Mouse (Mus musculus) thymus, adult 2 months (tissue): Measurements from ENCODE around the gene Rita1. TPM values are rescaled to one million over a fixed set of nuclear protein-coding genes. Genes with fewer than 3 reads are reported as not detected.

Experiments used
- DNase-seq: peaks from one replicate; pipeline ENCODE4 v3.0.0; 2021
- H3K27ac ChIP-seq: fragments of 200-500 bp; 2 replicates; pipeline ENCODE4 v1.5.1; 2012; ENCODE audit warnings: low read length, control low read depth; ENCODE audit not compliant: control insufficient read depth, insufficient read depth
- H3K27me3 ChIP-seq: fragments of 200-500 bp; 2 replicates; pipeline ENCODE4 v1.6.1; 2012; ENCODE audit warnings: mild to moderate bottlenecking, low read length, moderate library complexity, mixed read lengths; ENCODE audit not compliant: control insufficient read depth, insufficient read depth
- H3K36me3 ChIP-seq: fragments of 200-500 bp; 2 replicates; pipeline ENCODE4 v1.6.1; 2012; ENCODE audit warnings: mild to moderate bottlenecking, low read length, moderate library complexity; ENCODE audit not compliant: control insufficient read depth, insufficient read depth
- H3K4me1 ChIP-seq: fragments of 200-500 bp; replicated peaks from 2 replicates; pipeline ENCODE4 v1.6.1; 2012; ENCODE audit warnings: low read length; ENCODE audit not compliant: control insufficient read depth, insufficient read depth
- H3K4me3 ChIP-seq: fragments of 200-500 bp; 2 replicates; pipeline ENCODE4 v1.5.1; 2012; ENCODE audit warnings: mild to moderate bottlenecking, low read length, control low read depth, moderate library complexity; ENCODE audit not compliant: control insufficient read depth, insufficient read depth
- CTCF ChIP-seq: fragments of 200-500 bp; IDR thresholded peaks from 2 replicates; pipeline ENCODE4 v1.5.1; 2012; ENCODE audit warnings: mild to moderate bottlenecking, control low read depth, low read length, moderate library complexity, borderline replicate concordance; ENCODE audit not compliant: control insufficient read depth, poor library complexity, insufficient read depth; ENCODE audit errors: extremely low read depth
- POLR2A ChIP-seq: fragments of 200-500 bp; IDR thresholded peaks from 2 replicates; pipeline ENCODE4 v1.6.1; 2012; ENCODE audit warnings: mild to moderate bottlenecking, low read length, control low read depth, moderate library complexity; ENCODE audit not compliant: control insufficient read depth, poor library complexity, insufficient read depth; ENCODE audit errors: extremely low read depth
- WGBS: fragments of 180-500 bp; shearing (Covaris S2); methylation state at CpG from one replicate; pipeline ENCODE4 v1.1.7; 2018; 5-methylcytosine and 5-hydroxymethylcytosine counted together
- polyA plus RNA-seq: library from polyadenylated mRNA; depleted of rRNA; stranded (reverse); fragments of >200 nt; gene quantifications from 2 replicates; pipeline ENCODE4 v1.2.3, GENCODE M21; 2012

Rita1 gene
- polyA plus RNA-seq, 1 experiment = 20.6 TPM

GRCm38 (mm10) chr5:120567761-120568211, 44.6 kb downstream of the Rita1 start:
- H3K4me3 ChIP-seq = no peak overlapping the region
- TF ChIP-seq POLR2A (no peak), CTCF (no peak)
- no peak for DNase-seq
- whole genome bisulfite sequencing = 98% methylated on average over 14 of the region's 14 CpGs
- H3K27ac ChIP-seq = no peak overlapping the region
- H3K36me3 ChIP-seq = no peaks in the 10 kb centered on the region
- H3K4me1 ChIP-seq = peaks cover 29% of the 10 kb centered on the region
- no peaks in the 10 kb centered on the region for H3K27me3 ChIP-seq

- no peak for DNase-seq
- Histone ChIP-seq H3K36me3 (no peaks in the 10 kb centered on the region), H3K4me3 (no peak overlapping the region), H3K4me1 (peaks cover 31% of the 10 kb centered on the region), H3K27me3 (no peaks in the 10 kb centered on the region), H3K27ac (no peak overlapping the region)
- TF ChIP-seq POLR2A (no peak), CTCF (no peak)
- 95% methylated on average over 21 of the region's 21 CpGs for WGBS
Measured at GRCm38 (mm10) chr5:120567253-120567701, 45.1 kb downstream of the Rita1 start.

GRCm38 (mm10) chr5:120566681-120567252, 45.6 kb downstream of the Rita1 start:
- 93% methylated on average over 9 of the region's 9 CpGs for WGBS
- Histone ChIP-seq H3K4me3 (no peak overlapping the region), H3K36me3 (no peaks in the 10 kb centered on the region), H3K27me3 (no peaks in the 10 kb centered on the region), H3K4me1 (peaks cover 31% of the 10 kb centered on the region), H3K27ac (no peak overlapping the region)
- no peak for DNase-seq
- no peak for TF ChIP-seq CTCF
- no peak for TF ChIP-seq POLR2A

GRCm38 (mm10) chr5:120566101-120566500, 46.3 kb downstream of the Rita1 start:
- H3K27ac ChIP-seq = no peak overlapping the region

GRCm38 (mm10) chr5:120565171-120565905, 47.1 kb downstream of the Rita1 start:
- Histone ChIP-seq H3K4me3 (no peak overlapping the region), H3K36me3 (0 out of 2 replicates have a peak, but pooled peaks cover under 1% of the 10 kb centered on the region), H3K4me1 (peaks cover 27% of the 10 kb centered on the region), H3K27me3 (no peaks in the 10 kb centered on the region), H3K27ac (no peak overlapping the region)
- DNase-seq = no peak
- WGBS = 87% methylated on average over 15 of the region's 15 CpGs
- TF ChIP-seq POLR2A (no peak), CTCF (no peak)

More at GRCm38 (mm10) chr5:120566101-120566500, 46.3 kb downstream of the Rita1 start:
- Histone ChIP-seq H3K27me3 (no peaks in the 10 kb centered on the region), H3K4me1 (peaks cover 26% of the 10 kb centered on the region), H3K4me3 (no peak overlapping the region), H3K36me3 (no peaks in the 10 kb centered on the region)
- WGBS = 94% methylated on average over 5 of the region's 5 CpGs
- DNase-seq = no peak
- TF ChIP-seq POLR2A (no peak), CTCF (no peak)

- no peak for TF ChIP-seq POLR2A
- TF ChIP-seq CTCF = no peak
- 24% methylated on average over 4 of the region's 4 CpGs for WGBS
- Histone ChIP-seq H3K27ac (no peak overlapping the region), H3K27me3 (no peaks in the 10 kb centered on the region), H3K4me1 (peaks cover 39% of the 10 kb centered on the region), H3K4me3 (no peak overlapping the region), H3K36me3 (0 out of 2 replicates have a peak, but pooled peaks cover 7% of the 10 kb centered on the region)
- DNase-seq = no peak
Measured at GRCm38 (mm10) chr5:120563914-120564311, 48.5 kb downstream of the Rita1 start.
